Mouse (Mus musculus) ovary, postnatal 10 days (tissue): ENCODE results near the gene Fbxo2.
"Not testable (repeated sequence)": the region's sequence is repeated elsewhere in the genome, so short reads cannot be mapped to it uniquely, and the experiment has no call there.

Source experiments
- DNase-seq: peaks from one replicate; pipeline ENCODE4 v3.0.0; 2022; ENCODE audit warnings: low spot score

The Fbxo2 gene

GRCm38 (mm10) chr4:148160436-148161390 is at the start of gene Fbxo2, which contains the start of gene Fbxo44:
Gene Fbxo2, plus strand, starts transcription at chr4:148160621.
Gene Fbxo44, minus strand, starts transcription at chr4:148160482.
- DNase-seq: no peak

- DNase-seq: no peak
These were observed 47.9 kb upstream of the Fbxo2 start for GRCm38 (mm10) chr4:148112519-148112918.

GRCm38 (mm10) chr4:148114758-148115391 is 45.5 kb upstream of the Fbxo2 start:
- peak; percentile 63 for DNase-seq

- DNase-seq: no peak
These were observed 45.0 kb upstream of the Fbxo2 start for GRCm38 (mm10) chr4:148115467-148115866.

GRCm38 (mm10) chr4:148116657-148117056 is 43.8 kb upstream of the Fbxo2 start:
- DNase-seq: no peak

- no peak for DNase-seq
These were observed 43.0 kb upstream of the Fbxo2 start for GRCm38 (mm10) chr4:148117392-148117791.

GRCm38 (mm10) chr4:148119578-148119977 is 40.8 kb upstream of the Fbxo2 start:
- DNase-seq: not testable (repeated sequence)

GRCm38 (mm10) chr4:148120555-148120954 is 39.9 kb upstream of the Fbxo2 start:
- DNase-seq: no peak

GRCm38 (mm10) chr4:148121362-148121761 is 39.1 kb upstream of the Fbxo2 start:
- no peak for DNase-seq

GRCm38 (mm10) chr4:148121982-148122693 is 38.3 kb upstream of the Fbxo2 start:
- no peak for DNase-seq

- no peak for DNase-seq
These were observed 37.7 kb upstream of the Fbxo2 start for GRCm38 (mm10) chr4:148122694-148123066.

- no peak for DNase-seq
These were observed 32.2 kb upstream of the Fbxo2 start for GRCm38 (mm10) chr4:148128241-148128640.

- no peak for DNase-seq
These were observed 31.7 kb upstream of the Fbxo2 start for GRCm38 (mm10) chr4:148128672-148129071.

- no peak for DNase-seq
These were observed 30.3 kb upstream of the Fbxo2 start, which contains the start of gene Mad2l2 for GRCm38 (mm10) chr4:148130133-148130532. Gene Mad2l2, plus strand, starts transcription at chr4:148130384.

GRCm38 (mm10) chr4:148130561-148131413 is 29.6 kb upstream of the Fbxo2 start, which contains the start of gene Draxin:
Gene Draxin, minus strand, starts transcription at chr4:148130698.
- peak; percentile 25 for DNase-seq

GRCm38 (mm10) chr4:148131497-148132081 is 28.8 kb upstream of the Fbxo2 start:
- no peak for DNase-seq

GRCm38 (mm10) chr4:148134988-148135387 is 25.4 kb upstream of the Fbxo2 start:
- DNase-seq: no peak

GRCm38 (mm10) chr4:148137503-148137902 is 22.9 kb upstream of the Fbxo2 start:
- no peak for DNase-seq

GRCm38 (mm10) chr4:148139767-148140097 is 20.7 kb upstream of the Fbxo2 start:
- DNase-seq: no peak

- DNase-seq: peak; percentile 94
These were observed 20.1 kb upstream of the Fbxo2 start for GRCm38 (mm10) chr4:148140098-148141011.
